Mouse (Mus musculus) cerebellum, adult 11 months (tissue): ENCODE measurements around the gene Sipa1l2.

Experiments used
- DNase-seq: peaks from one replicate; pipeline ENCODE4 v3.0.0; 2022

Sipa1l2 gene

DNA sequence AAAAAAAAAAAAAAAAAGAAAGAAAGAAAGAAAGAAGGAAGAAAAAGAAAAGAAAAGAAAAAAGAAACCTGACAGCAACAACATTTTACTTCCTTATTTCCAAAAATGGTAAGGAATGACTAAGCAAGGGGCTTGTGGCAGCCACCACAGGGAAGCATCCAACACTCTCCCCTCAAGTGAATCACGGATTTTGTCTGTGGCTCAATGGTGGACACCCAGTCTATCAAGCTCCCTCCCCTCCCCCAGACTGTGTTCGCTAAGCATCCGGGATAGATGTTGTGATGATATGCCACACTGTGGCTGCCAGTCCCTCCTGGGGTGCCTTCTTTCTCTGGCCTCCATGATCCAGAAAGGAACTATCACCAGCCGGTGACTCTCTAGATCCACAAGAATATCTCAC lies 6.5 kb upstream of the Sipa1l2 start:
- DNase-seq = no peak

DNA sequence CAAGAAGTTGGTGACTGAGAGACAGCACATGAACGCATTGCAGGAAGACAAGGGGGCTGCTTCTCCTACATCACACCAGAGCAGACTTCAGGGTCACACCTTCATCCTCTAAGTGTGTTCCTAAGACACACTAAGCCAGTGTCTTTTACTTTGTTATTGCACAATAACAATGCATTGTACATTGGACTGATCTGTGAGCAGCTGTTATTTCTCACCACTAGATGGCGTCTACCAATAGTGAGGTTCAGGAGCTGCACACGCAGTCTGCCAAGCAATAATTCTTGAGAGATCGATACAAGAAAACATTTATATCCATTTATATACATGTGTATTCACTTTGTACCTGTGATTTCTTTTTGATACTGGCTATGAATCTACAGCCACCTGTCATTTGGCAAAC lies 4.7 kb upstream of the Sipa1l2 start:
- no peak for DNase-seq

DNA sequence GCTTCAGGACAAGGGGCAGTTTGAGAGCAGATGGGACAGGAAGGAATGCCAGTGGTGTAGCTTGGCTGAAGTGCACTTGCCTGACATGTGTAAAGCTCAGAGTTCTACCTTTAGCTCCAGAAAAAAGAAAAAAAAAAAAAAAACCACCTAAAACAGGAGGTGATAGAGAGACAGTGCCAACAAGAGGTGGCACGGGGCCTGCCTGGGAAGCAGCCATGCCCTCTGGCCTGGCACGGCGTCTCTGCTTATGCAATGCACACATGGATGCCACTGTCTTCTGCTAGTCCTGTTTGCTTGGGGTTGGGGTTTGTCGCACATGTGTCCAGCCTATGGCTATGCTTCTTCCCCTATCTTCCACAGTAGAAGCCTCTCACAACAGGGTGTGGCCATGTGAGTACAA lies 2.6 kb upstream of the Sipa1l2 start:
- peak; percentile 61 for DNase-seq

DNA sequence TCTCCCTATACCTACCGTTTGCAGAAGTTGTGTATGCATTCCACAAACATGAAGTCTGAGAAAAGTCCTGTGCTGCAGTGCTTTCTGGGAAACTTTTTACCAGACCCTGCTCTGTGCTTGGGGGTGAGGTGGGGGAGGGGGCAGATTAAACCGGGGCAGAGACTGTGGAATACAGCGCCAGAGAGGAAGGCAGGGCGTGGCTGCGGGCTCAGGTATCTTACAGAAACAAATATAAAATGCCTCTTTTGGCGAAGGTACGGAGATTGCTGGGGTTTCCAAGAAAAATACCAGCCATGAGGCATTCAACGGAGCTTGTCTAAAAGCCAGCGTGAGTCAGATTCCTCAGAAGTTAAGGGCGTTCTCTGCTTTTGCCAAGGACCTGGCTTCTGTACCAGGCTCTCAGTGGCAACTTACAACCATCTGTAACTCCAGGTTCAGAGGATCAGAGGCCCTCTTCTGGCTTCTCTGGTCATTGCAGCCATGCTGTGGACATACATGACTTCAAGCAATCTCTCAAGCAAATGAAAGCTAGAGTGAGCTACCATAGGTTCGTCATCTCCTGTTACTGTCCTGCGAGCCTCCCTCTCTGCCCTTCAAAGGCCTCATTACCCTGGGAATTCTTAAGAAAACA lies 1.3 kb upstream of the Sipa1l2 start:
- peak; percentile 35 for DNase-seq

DNA sequence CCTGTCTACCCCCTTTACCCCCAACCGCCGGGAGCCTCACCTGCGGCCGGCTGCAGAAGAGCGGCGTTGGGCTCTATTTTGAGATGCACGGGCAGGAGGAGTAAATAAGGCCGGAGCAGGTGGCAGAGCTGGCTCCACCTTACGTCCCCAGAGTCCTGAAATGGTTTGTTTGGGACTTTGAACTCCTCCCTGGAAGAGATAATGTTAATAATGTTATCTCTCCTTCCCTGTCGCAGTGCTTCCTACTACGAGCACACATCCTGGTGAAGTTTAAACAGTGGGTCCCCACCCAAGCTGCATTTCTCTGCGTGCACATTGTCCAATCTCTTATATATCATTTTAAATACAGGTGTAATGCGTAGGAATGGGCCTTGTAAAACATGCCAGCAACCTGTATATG lies 781 bp upstream of the Sipa1l2 start:
- no peak for DNase-seq

DNA sequence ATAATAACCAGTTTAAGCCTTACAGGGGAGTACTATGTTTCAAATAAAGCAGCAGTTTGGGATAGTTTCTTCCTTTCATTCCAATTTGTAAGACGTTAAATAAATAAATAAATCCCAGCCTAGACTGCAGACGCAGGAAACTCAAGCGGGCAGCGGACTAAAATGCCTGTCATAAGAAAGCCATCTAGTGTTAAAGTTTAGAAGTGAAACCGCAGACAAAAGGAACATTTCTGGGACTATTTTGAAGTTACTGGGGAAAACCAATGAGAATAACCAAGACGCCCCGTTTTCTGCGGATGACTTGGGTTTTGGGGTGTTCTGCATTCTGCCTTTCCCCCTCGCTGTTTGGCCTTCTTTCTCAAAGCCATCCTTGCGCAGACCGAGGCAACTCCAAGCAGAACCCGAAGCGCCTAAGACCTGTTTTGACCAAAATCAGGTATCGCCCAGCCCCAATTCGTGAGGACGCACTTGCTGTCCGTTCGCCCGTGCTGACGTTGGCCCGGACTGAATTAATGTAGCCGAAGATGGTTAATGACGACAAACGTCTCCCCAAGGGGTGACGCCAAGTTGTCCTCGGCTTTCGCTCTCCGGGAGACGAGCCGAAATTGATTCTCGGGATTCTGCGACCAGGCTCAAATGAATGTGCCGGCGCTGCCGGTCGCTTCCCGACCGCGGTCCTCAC lies 616 bp downstream of the Sipa1l2 start:
- DNase-seq = peak; percentile 28

DNA sequence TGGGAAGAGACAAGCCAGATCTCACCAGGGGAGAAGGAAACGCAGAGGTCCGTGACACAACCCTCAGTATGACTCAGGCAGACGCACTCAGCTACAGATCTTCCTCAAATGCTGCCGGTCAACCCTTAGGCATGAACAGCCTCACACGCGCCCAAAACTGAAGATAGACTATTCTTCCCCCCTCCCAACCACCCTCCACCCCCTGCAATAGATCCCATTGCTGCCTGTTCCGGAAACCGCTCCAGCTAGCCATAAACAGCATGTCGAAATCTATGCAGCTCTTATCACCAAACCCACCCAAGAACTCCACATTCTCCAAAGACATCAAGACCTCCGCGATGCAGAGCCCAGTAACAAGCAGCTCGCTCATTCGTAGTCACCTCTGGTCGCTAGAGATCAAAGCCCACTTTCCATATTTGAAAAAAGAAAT lies 1.2 kb downstream of the Sipa1l2 start:
- DNase-seq = no peak

DNA sequence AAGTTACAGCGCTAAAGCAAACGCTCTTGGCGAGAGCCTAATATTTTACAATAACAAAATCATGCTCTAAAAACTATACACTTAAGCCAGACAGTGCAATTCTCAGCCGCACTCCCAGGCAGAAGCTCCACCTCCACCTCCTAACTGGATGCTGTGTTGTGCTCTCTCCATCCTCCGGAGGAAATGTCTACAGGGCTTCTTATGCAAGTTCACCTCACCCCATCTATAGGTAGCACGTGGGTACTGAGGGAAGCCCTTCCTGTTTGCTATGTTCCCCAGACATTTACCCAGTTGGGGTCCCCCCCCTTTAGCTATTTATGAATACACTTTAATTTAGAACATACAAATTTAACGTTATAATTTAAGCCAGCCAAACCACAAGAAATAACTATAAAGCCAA lies 2.0 kb downstream of the Sipa1l2 start:
- DNase-seq = no peak

DNA sequence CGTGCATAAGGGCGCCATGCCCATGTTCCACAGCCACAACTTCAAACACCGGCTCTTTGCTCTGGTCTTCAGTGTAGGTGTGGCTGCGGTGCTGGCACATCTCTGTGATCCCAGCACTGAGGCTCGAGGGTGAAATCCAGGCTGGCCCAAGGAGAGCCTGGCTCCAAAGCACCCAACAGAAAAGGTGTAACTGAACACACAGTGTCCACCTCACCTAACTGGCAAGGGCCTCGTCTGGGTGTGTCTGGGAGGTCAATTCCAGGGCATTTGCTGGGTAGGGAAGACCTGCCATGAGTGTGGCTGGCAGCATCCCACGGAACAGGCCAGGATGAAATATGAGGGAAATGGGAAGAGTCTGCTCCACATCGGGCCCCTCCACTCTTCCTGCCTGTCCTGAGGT lies 6.7 kb downstream of the Sipa1l2 start:
- DNase-seq = no peak

DNA sequence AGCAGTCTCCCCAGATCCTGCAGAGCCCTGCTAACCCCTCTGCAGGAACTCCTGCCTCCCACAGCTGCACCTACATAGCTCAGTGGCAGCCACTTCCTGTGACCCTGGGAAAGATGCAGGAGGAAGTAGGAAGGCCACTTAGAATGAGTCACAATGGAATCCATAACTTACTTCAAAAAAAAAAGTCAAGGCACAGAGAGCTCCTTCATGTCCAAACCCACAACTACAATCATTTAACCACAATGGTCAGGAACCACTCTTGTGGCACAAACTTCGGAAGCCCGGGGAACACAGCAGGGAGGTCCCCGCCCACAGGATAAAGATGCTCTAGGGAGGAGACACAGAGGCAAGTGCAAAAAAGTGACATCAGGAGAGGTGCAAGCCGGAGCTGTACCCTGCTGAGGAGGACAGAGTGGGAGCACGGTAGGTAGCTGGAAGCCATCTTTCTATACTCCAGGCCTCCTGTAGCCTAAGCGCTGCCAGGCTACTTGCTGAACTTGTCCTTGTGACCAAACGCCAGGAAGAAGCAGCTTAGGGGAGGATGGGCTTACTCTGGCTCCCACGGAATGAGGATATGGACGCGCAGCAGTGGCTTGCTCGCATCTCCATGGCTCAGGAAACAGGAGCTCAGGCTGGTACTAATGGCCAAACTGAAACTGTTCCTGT lies 8.7 kb downstream of the Sipa1l2 start:
- DNase-seq = peak; percentile 31

DNA sequence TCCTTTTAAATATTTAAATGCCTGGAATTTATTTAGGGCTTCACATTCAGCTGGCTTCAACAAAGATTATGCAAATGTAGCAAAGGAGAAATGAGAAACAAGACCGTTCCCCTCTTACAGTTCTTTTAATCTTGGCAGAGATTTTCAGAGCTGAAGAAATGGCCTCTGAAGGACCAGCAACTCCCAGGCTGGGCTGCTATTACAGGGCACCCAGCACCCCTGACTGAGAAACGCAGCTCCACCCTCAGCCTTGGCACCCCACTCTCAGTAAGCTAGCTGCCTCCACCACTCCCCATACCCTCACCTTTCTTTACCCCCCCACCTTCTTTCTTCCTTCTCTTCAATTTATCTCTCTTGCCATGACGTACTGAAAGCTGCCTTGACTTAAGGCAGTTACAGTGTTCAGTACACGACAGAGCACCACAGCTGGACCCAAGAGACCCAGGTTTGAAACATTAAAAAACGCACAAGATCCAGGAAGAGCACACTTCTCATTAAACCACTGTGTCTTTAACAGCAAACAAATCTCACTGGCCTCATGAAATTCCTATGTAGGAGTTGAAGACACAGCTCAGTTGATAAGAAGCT lies 10.4 kb downstream of the Sipa1l2 start:
- DNase-seq = no peak

DNA sequence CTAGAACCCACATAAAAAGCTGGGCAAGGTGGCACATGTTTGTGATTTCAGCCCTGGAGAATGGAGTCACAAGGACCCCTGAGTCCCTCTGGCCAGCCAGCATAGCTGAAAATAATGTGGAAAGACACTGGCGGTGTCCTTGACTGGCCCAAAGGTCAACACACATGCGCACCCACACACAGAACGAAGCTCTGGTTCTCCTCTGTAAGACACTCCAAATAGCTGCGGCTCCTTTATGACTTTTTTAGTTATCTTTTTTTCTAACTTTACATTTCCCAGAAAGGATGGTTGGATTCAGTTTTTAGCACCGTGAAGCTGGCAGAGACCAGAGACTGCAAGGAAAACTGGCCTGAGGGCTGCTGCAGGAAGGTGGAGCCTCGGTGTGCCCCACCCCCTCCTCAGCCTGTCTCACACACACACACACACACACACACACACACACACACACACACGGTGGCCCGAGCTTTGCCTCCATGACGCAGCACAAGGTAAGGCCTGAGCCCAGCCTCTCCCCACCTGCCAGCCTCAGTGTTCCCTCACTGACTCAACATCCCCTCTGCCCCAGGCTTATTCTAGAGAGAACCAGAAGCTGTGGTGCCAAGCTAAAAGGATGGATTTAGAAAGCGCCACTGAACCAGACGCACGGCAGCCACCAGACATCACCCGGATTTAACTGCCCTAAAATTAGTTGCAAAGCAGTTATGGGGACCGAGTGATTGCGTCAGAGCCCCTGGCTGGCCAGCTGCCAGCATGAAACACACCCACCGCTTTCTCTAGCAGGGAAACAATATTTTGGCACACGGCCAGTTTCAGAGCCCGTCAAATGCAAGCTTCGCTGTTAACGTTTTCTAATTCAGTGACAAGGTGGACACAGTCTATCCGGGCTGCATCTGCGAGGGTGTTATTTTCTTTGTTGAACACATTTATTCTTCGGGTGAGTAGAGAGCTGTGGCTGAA lies 11.2 kb downstream of the Sipa1l2 start:
- peak; percentile 40 for DNase-seq

DNA sequence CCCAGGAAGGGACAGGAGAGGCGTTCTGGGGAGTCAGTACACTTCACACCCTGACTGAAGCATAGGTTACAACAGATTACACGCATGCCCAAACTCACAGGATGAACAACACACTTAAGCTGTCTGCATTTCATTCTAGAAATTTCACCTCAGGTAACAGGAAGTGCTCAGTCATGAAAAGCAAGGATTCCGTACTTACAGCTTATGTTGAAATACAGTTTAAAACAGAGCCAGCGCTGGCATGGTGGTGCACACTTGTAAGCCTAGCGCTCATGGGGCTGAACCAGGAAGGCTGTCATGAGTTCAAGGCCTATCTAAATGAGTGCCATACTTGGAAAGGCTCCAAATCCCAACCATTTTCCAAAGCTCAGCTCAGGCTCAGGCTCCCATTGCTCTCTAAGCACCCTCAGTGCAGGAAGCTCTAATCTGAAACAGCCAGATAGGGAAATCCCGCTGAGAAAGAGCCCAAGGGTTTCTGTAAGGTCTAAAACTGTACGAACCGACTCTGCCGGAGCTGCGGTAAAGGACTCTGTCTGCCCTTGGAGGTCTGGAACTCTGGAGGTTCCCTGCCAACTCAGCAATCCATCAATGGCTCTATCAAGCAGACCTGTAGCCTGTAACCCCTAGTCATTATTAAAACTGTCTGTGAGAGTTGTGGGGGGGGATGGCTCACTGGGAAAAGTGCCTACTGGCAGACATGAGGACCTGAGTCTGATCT lies 12.1 kb downstream of the Sipa1l2 start:
- DNase-seq = no peak

DNA sequence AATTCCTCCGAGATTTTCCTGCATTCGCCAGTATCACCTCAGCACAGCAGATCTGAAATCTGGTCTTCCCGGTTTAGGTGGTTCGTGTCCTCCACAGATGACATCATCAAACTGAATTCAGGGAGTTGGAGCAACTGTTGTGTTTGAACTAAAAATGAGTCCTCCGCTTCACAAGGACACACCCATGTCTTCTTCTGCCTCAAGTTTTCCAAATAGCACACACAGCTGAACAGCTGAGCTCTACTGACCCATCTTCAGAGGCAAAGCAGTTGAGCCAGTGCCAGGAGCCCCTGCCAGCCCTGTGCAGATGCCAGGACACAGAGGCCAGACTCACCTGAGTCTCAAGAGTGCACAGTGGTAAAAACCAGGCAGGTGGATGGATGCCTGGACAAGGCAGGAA lies 12.9 kb downstream of the Sipa1l2 start:
- DNase-seq = peak; percentile 29

DNA sequence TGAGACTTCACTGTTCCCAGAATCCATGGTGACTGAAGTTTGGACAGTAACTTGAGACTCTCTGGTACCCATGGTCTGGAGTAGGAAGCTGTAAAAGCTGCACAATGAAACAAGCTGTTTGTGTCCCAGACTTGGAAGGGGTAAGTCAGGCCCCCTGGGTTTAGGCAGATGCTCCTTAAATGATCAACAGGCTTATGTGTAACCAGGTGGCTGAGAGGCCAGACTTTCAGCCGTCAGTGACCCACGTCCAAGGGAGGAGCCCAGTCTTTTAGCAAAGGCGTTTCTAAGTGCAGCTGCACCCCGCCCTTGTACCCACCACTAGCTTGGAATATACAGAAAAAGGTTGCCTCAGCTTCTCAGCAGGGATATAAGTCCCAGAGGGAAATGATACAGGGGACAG lies 19.0 kb downstream of the Sipa1l2 start:
- DNase-seq = no peak

DNA sequence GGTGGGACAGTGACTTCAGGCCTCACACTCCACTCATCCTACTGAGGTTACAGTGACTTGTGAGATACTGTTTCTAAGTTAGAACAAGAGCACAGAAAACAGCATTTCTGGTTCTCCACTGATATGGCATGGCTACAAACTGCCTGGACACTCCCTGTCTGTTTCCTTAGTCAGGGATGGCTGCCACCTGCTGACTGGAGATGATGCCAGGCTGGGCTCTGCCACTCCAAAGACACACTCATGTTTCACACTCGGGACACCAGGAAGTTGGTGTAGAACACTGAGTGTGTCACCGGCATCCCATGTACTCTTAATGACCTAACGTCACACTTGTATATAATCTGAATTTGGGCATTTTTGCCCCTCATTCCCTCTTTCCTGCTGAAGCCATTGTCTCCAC lies 22.3 kb downstream of the Sipa1l2 start:
- no peak for DNase-seq

DNA sequence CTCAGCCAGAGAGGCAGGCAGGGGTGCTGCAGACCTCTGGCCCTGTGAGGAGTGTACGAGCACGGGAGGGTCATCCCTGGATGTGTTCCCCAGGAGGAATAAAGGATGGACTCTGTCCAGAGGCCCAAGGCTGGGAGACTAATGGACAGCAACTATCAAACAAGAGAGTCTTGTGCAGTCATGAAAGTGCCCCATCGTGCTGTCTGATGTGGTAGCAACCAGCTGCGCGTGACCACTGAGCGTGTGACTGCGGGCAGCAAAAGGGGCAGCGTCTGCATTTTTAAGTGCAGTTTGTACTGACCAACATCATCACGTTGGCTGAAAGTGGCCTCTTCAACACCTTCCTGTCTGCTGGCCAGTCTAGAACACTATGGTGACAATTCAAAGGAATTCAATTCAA lies 23.7 kb downstream of the Sipa1l2 start:
- DNase-seq = no peak

DNA sequence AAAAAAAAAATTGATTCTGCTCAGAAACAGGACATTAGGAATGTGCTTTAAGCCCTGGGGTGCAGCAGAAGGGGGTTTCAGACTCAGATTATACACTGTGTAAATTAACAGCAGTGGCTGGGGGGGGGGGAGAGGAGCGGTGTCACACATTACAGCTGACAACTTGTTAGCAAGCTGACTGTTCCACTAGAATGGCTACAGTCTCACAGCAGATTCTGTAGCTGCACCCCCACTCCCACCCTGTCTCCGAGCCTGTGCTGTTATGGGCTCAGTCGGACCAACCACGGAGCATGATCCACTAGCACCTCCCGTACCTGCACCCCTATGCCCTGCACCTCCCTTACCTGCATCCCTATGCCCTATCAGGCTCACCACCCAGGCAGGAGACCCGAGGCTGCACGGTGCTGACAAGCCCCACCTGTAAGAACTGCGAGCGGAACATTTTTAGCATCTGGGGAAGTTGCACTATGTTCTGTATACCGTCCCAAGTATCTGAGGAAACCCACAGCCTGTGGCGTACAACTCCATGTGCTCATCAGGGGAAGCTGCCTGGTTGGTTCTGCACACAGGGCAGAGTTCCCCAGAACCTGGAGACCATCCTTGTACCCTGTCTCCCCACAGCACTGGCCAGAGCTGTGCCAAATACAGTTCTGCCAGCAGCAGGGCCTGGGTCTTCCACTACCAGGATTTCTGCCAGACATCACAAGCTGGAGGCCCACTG lies 26.6 kb downstream of the Sipa1l2 start:
- no peak for DNase-seq

DNA sequence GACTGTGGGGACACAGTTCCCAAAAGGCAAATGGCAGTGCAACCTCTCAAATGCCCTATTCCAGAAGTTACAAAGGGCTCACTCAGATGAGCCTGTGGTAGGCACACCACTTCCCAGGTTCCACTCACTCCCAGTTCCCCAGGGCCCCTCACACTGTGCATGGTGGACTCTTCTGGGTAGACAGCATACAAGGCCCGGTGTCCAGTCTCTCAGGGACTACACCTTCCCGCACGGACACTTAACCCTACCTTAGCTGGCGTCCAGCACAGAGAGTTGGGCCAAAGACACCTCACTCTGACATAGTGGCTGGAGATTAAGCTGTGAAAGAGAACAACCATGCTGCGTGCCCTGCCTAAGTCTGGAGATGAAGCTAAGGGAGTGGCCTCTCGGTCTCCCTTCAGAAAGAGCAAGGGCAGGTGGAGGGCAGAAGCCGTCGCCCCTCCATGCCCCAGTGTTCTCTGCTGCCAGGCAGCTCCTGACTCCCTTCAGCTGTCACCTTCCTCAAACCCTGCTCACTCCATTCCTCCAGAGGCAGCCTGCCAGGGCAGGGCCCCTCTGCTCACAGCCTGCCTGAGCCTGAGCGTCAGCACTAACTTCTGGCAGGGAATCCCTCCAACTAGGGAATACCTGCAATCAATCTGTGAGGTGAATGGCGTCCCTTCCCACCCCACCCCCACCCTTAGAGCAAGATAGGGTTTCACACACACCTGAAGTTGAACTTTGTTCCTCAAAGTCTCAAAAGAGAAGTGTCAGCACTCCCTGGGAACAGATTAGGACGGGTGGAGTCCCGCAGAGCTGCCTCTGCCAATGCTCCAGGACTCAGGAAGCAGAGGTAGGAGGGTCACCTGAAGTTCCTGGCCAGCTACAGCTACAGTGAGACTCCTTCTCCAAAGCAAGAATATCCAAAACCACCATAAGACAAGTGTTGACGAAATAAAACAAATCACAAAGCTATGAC lies 30.3 kb downstream of the Sipa1l2 start:
- DNase-seq = no peak

DNA sequence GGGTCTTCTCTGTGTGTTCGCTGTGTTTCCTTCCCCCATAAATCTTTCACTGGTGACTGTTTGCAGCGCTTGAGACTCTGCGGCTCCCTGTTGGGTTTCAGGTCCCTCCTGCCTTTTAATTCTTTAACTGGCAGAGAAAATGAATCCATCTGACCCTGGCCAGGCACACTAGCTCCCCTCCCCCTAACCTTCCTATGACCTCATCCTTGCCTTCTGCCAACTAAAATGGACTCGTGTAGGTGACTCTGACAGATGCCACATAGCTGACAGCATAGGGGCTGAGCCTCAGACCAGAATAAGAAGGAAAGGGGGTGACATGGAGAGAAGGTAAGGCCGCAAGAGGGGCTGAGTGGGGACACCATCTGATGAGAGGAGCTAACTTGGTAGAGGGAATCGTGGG lies 31.3 kb downstream of the Sipa1l2 start:
- no peak for DNase-seq
